Mouse (Mus musculus): ENCODE measurements around the gene Slc25a30. TPM values are rescaled to one million over a fixed set of nuclear protein-coding genes. Genes with fewer than 3 reads are reported as not detected.

Gene Slc25a30
- polyA plus RNA-seq, 1 experiment = 73.3 TPM

- TF ChIP-seq EP300 (IDR thresholded peaks at IDR 0.05; ENCODE audit: insufficient read depth, low read depth, low read length) (no peak), CTCF (IDR thresholded peaks at IDR 0.05; ENCODE audit: low read depth, low read length) (no peak), POLR2A (IDR thresholded peaks at IDR 0.05; ENCODE audit: insufficient read depth, low read length) (no peak)
- H3K9me3 ChIP-seq (replicated peaks; ENCODE audit: control insufficient read depth, insufficient read depth, low read length, poor library complexity, severe bottlenecking) = no peaks in the 10 kb centered on the region
- H3K9ac ChIP-seq (ENCODE audit: low read depth, poor library complexity, severe bottlenecking) = no peak overlapping the region
- no peak overlapping the region for H3K27ac ChIP-seq (ENCODE audit: insufficient read depth, low read length)
- H3K4me1 ChIP-seq (ENCODE audit: control insufficient read depth, insufficient read depth, low read length) = no peaks in the 10 kb centered on the region
- H3K36me3 ChIP-seq (ENCODE audit: control insufficient read depth, insufficient read depth, low read length, poor library complexity, severe bottlenecking) = peaks cover 6% of the 10 kb centered on the region
- no peak overlapping the region for H3K4me3 ChIP-seq (ENCODE audit: low read depth, low read length)
- no peaks in the 10 kb centered on the region for H3K27me3 ChIP-seq (ENCODE audit: control insufficient read depth, insufficient read depth, low read length, poor library complexity, severe bottlenecking)
These were observed 29.0 kb downstream of the Slc25a30 start for GRCm38 (mm10) chr14:75757821-75758220.

GRCm38 (mm10) chr14:75756971-75757370, 29.9 kb downstream of the Slc25a30 start:
- no peak overlapping the region for H3K4me3 ChIP-seq (ENCODE audit: low read depth, low read length)
- peaks cover 2% of the 10 kb centered on the region for H3K36me3 ChIP-seq (ENCODE audit: control insufficient read depth, insufficient read depth, low read length, poor library complexity, severe bottlenecking)
- TF ChIP-seq CTCF (IDR thresholded peaks at IDR 0.05; ENCODE audit: low read depth, low read length) (no peak), EP300 (IDR thresholded peaks at IDR 0.05; ENCODE audit: insufficient read depth, low read depth, low read length) (no peak), POLR2A (IDR thresholded peaks at IDR 0.05; ENCODE audit: insufficient read depth, low read length) (no peak)
- H3K27ac ChIP-seq (ENCODE audit: insufficient read depth, low read length) = no peak overlapping the region
- peaks cover 1% of the 10 kb centered on the region for H3K4me1 ChIP-seq (ENCODE audit: control insufficient read depth, insufficient read depth, low read length)
- no peaks in the 10 kb centered on the region for H3K9me3 ChIP-seq (replicated peaks; ENCODE audit: control insufficient read depth, insufficient read depth, low read length, poor library complexity, severe bottlenecking)
- H3K9ac ChIP-seq (ENCODE audit: low read depth, poor library complexity, severe bottlenecking) = no peak overlapping the region
- H3K27me3 ChIP-seq (ENCODE audit: control insufficient read depth, insufficient read depth, low read length, poor library complexity, severe bottlenecking) = no peaks in the 10 kb centered on the region

DNA sequence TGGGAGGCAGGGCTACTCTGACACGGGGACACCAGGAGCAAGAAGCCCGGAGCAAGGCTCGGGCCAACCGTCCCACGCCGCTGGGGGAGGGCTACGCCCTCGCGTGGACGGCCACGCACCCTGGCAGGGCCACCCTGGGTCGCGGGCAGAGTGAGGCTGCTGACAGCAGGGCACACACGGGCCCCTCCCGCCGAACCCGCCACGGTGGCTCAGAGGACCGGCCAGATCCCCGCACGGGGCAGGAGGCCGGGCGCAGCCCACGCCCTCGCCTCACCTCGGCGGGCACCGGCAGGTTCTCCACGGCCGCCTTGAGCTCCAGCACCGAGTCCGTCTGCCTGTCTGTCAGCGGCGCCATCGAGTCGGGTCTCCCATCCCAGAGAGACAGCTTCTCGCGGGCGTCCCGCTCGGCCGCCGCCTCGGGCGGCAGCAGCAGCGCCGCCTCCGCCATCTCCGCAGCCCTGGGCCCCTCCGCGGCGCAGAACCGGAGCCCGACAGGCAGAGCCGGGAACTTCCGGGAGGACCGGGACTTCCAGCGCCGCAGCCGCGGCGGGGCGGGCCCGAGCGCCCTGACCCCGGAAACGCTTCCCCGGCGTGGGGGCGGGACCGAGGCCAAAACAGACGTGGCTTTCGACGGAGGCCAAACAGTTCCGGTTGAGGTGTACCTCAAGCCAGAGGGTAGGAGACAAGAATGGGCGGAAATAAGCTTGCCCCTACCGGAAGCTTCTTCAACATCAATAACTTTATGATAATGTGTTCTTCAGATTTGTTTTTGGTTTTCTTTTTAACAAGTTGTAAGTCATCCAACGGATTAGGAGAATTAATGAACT, 32.6 kb downstream of the Slc25a30 start, which contains the start of gene Cog3:
Cog3 (minus strand) TSS at position 527 of the 827 bp plus-strand sequence.
- Histone ChIP-seq H3K9me3 (replicated peaks; ENCODE audit: control insufficient read depth, insufficient read depth, low read length, poor library complexity, severe bottlenecking) (no peaks in the 10 kb centered on the region), H3K9ac (ENCODE audit: low read depth, poor library complexity, severe bottlenecking) (peak within 1 kb of the TSS; percentile 85), H3K36me3 (ENCODE audit: control insufficient read depth, insufficient read depth, low read length, poor library complexity, severe bottlenecking) (no peaks in the 10 kb centered on the region), H3K4me3 (ENCODE audit: low read depth, low read length) (peak within 1 kb of the TSS; percentile 84), H3K27me3 (ENCODE audit: control insufficient read depth, insufficient read depth, low read length, poor library complexity, severe bottlenecking) (no peaks in the 10 kb centered on the region), H3K4me1 (ENCODE audit: control insufficient read depth, insufficient read depth, low read length) (peaks cover 1% of the 10 kb centered on the region), H3K27ac (ENCODE audit: insufficient read depth, low read length) (no peak within 1 kb of the TSS)
- peak; percentile 1 for TF ChIP-seq CTCF (IDR thresholded peaks at IDR 0.05; ENCODE audit: low read depth, low read length)
- TF ChIP-seq POLR2A (IDR thresholded peaks at IDR 0.05; ENCODE audit: insufficient read depth, low read length) = no peak
- no peak for TF ChIP-seq EP300 (IDR thresholded peaks at IDR 0.05; ENCODE audit: insufficient read depth, low read depth, low read length)

GRCm38 (mm10) chr14:75753206-75753605, 33.6 kb downstream of the Slc25a30 start:
- Histone ChIP-seq H3K4me3 (ENCODE audit: low read depth, low read length) (no peak overlapping the region), H3K36me3 (ENCODE audit: control insufficient read depth, insufficient read depth, low read length, poor library complexity, severe bottlenecking) (no peaks in the 10 kb centered on the region), H3K9me3 (replicated peaks; ENCODE audit: control insufficient read depth, insufficient read depth, low read length, poor library complexity, severe bottlenecking) (no peaks in the 10 kb centered on the region), H3K27me3 (ENCODE audit: control insufficient read depth, insufficient read depth, low read length, poor library complexity, severe bottlenecking) (no peaks in the 10 kb centered on the region), H3K27ac (ENCODE audit: insufficient read depth, low read length) (0 out of 2 replicates have a peak overlapping the region, but pooled peaks have one; percentile 25), H3K9ac (ENCODE audit: low read depth, poor library complexity, severe bottlenecking) (peak overlapping the region; percentile 85), H3K4me1 (ENCODE audit: control insufficient read depth, insufficient read depth, low read length) (peaks cover 1% of the 10 kb centered on the region)
- TF ChIP-seq EP300 (IDR thresholded peaks at IDR 0.05; ENCODE audit: insufficient read depth, low read depth, low read length) = no peak
- no peak for TF ChIP-seq POLR2A (IDR thresholded peaks at IDR 0.05; ENCODE audit: insufficient read depth, low read length)
- TF ChIP-seq CTCF (IDR thresholded peaks at IDR 0.05; ENCODE audit: low read depth, low read length) = no peak

DNA sequence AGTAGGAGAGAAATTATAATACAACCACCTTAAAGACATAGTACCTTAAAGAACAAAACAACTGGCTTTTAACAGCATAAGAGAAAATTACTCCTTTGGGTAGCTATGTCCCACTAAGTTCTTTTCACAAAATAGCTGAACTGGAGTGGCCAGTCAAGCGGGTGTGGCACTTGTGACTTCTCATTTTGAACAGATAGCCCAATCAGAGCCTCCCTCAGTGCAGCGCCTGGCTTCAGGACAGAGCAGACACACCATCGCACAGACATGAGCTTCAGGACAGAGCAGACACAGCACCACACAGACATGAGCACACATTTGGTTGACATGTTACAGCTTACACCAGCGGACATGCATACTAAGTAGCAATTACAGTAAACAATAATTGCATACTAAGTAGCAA, 35.8 kb downstream of the Slc25a30 start:
- Histone ChIP-seq H3K27me3 (ENCODE audit: control insufficient read depth, insufficient read depth, low read length, poor library complexity, severe bottlenecking) (no peaks in the 10 kb centered on the region), H3K36me3 (ENCODE audit: control insufficient read depth, insufficient read depth, low read length, poor library complexity, severe bottlenecking) (peaks cover 9% of the 10 kb centered on the region), H3K4me3 (ENCODE audit: low read depth, low read length) (no peak overlapping the region), H3K27ac (ENCODE audit: insufficient read depth, low read length) (no peak overlapping the region), H3K4me1 (ENCODE audit: control insufficient read depth, insufficient read depth, low read length) (peaks cover 1% of the 10 kb centered on the region), H3K9ac (ENCODE audit: low read depth, poor library complexity, severe bottlenecking) (no peak overlapping the region), H3K9me3 (replicated peaks; ENCODE audit: control insufficient read depth, insufficient read depth, low read length, poor library complexity, severe bottlenecking) (no peaks in the 10 kb centered on the region)
- TF ChIP-seq CTCF (IDR thresholded peaks at IDR 0.05; ENCODE audit: low read depth, low read length) (no peak), POLR2A (IDR thresholded peaks at IDR 0.05; ENCODE audit: insufficient read depth, low read length) (no peak), EP300 (IDR thresholded peaks at IDR 0.05; ENCODE audit: insufficient read depth, low read depth, low read length) (no peak)

DNA sequence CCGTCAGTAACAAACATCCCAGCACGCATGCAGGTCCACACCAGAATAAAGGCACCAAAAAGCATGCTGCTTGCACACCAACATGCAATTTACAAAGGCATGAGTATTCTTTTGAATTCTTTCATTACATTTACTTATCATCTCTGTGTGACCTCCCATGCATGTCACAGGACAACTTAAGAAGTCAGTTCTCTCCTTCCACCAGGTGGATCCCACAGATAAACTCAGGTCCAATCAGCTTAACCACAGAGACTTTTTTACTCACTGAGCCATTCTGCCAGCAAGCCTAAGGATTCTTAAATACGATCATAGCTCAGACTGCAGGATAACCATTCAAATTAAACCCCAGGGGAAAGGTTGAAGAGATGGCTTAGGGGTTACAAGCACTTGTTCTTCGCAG, 37.7 kb downstream of the Slc25a30 start:
- H3K36me3 ChIP-seq (ENCODE audit: control insufficient read depth, insufficient read depth, low read length, poor library complexity, severe bottlenecking) = peaks cover 13% of the 10 kb centered on the region
- peaks cover 1% of the 10 kb centered on the region for H3K4me1 ChIP-seq (ENCODE audit: control insufficient read depth, insufficient read depth, low read length)
- TF ChIP-seq CTCF (IDR thresholded peaks at IDR 0.05; ENCODE audit: low read depth, low read length) (no peak), POLR2A (IDR thresholded peaks at IDR 0.05; ENCODE audit: insufficient read depth, low read length) (no peak), EP300 (IDR thresholded peaks at IDR 0.05; ENCODE audit: insufficient read depth, low read depth, low read length) (no peak)
- H3K9ac ChIP-seq (ENCODE audit: low read depth, poor library complexity, severe bottlenecking) = no peak overlapping the region
- H3K27me3 ChIP-seq (ENCODE audit: control insufficient read depth, insufficient read depth, low read length, poor library complexity, severe bottlenecking) = no peaks in the 10 kb centered on the region
- no peak overlapping the region for H3K27ac ChIP-seq (ENCODE audit: insufficient read depth, low read length)
- H3K9me3 ChIP-seq (replicated peaks; ENCODE audit: control insufficient read depth, insufficient read depth, low read length, poor library complexity, severe bottlenecking) = no peaks in the 10 kb centered on the region
- no peak overlapping the region for H3K4me3 ChIP-seq (ENCODE audit: low read depth, low read length)
